Comparison of ENCODE assay signal across 1 mouse cellular context in the genomic region with DNA sequence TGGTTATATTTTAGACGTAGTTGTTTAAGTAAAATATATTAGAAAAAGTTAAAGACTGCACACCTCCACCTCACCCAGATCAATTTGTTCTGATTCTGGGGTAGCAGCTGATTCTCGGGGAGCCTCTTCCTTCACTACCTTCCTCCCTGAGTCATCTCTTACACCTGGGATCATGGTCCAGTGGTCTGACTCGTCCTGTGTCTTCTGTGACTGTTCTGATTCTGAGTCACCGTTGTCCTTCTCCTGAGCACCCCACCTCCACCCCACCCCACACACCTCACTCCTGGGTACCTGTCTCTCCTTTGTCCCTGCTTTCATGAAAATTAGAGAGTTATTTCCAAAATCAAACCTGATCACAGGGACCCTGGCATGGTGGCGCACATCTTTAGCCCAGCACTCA.
TF ChIP-seq lines count a peak whose summit lies in the region.

No protein-coding gene starts in this region.

TF ChIP-seq in MEL, 35 proteins besides CTCF, POLR2A, EP300 and RAD21:
- TF ChIP-seq E2F4 (IDR thresholded peaks at IDR 0.05; ENCODE audit: borderline replicate concordance, low read depth, low read length) (no peak), CHD2 (IDR thresholded peaks at IDR 0.05; ENCODE audit: low read length) (no peak), GABPA (IDR thresholded peaks at IDR 0.05; ENCODE audit: low read depth, low read length) (no peak), ZMIZ1 (IDR thresholded peaks at IDR 0.05; ENCODE audit: low read depth, low read length) (no peak), MXI1 (IDR thresholded peaks at IDR 0.05; ENCODE audit: low read depth, low read length) (no peak), POLR2AphosphoS2 (IDR thresholded peaks at IDR 0.05; ENCODE audit: low read length) (no peak), CHD1 (IDR thresholded peaks at IDR 0.05; ENCODE audit: low read depth, low read length) (no peak), NRF1 (IDR thresholded peaks at IDR 0.05; ENCODE audit: insufficient read depth, low read depth, low read length, poor library complexity, severe bottlenecking) (no peak), KAT2A (conservative IDR thresholded peaks at IDR 0.05; ENCODE audit: low read depth, low read length) (no peak), TCF12 (IDR thresholded peaks at IDR 0.05; ENCODE audit: low read depth, low read length) (no peak)
